Mouse (Mus musculus): Measurements from ENCODE around the gene Klhdc7b. TPM values are rescaled to one million over a fixed set of nuclear protein-coding genes. Genes with fewer than 3 reads are reported as not detected.
A peak's percentile ranks its signal among the peaks of the same experiment; 100 is the strongest.
"Not testable (repeated sequence)": the region's sequence is repeated elsewhere in the genome, so short reads cannot be mapped to it uniquely, and the experiment has no call there.

The Klhdc7b gene
- polyA plus RNA-seq, 1 experiment from 2014 or later, result 0.06 TPM

GRCm38 (mm10) chr15:89426716-89427115 lies 42.0 kb downstream of the Klhdc7b start:
- 88% methylated on average over 10 of the region's 10 CpGs for WGBS
- H3K9me3 ChIP-seq (ENCODE audit: control insufficient read depth, low read depth, low read length), result no peaks in the 10 kb centered on the region
- no peak for ATAC-seq (ENCODE audit: insufficient number of reproducible peaks, insufficient read depth, low FRiP score, low read depth)
- no peak overlapping the region for H3K4me3 ChIP-seq (ENCODE audit: low read depth, low read length)
- no peak overlapping the region for H3K9ac ChIP-seq (replicated peaks; ENCODE audit: low read depth, low read length)
- H3K4me2 ChIP-seq (replicated peaks; ENCODE audit: low read depth, low read length), result no peak overlapping the region
- H3K4me1 ChIP-seq (ENCODE audit: control insufficient read depth, insufficient read depth, low read length), result no peaks in the 10 kb centered on the region
- no peak overlapping the region for H3K27ac ChIP-seq (ENCODE audit: low read length)
- no peaks in the 10 kb centered on the region for H3K27me3 ChIP-seq (ENCODE audit: control insufficient read depth, insufficient read depth, low read length)
- H3K36me3 ChIP-seq (ENCODE audit: control insufficient read depth, insufficient read depth, low read length), result peaks cover 15% of the 10 kb centered on the region

GRCm38 (mm10) chr15:89428136-89428790 lies 43.5 kb downstream of the Klhdc7b start:
- Histone ChIP-seq H3K4me1 (ENCODE audit: control insufficient read depth, insufficient read depth, low read length) (no peaks in the 10 kb centered on the region), H3K36me3 (ENCODE audit: control insufficient read depth, insufficient read depth, low read length) (peaks cover 15% of the 10 kb centered on the region), H3K27me3 (ENCODE audit: control insufficient read depth, insufficient read depth, low read length) (no peaks in the 10 kb centered on the region), H3K27ac (ENCODE audit: low read length) (no peak overlapping the region), H3K9me3 (ENCODE audit: control insufficient read depth, low read depth, low read length) (no peaks in the 10 kb centered on the region), H3K9ac (replicated peaks; ENCODE audit: low read depth, low read length) (no peak overlapping the region), H3K4me2 (replicated peaks; ENCODE audit: low read depth, low read length) (peak overlapping the region; percentile 85), H3K4me3 (ENCODE audit: low read depth, low read length) (peak overlapping the region; percentile 78)
- no peak for ATAC-seq (ENCODE audit: insufficient number of reproducible peaks, insufficient read depth, low FRiP score, low read depth)
- 83% methylated on average over 19 of the region's 19 CpGs for WGBS

GRCm38 (mm10) chr15:89428821-89429351 lies 44.2 kb downstream of the Klhdc7b start:
- Histone ChIP-seq H3K36me3 (ENCODE audit: control insufficient read depth, insufficient read depth, low read length) (peaks cover 15% of the 10 kb centered on the region), H3K4me2 (replicated peaks; ENCODE audit: low read depth, low read length) (peak overlapping the region; percentile 85), H3K4me1 (ENCODE audit: control insufficient read depth, insufficient read depth, low read length) (no peaks in the 10 kb centered on the region), H3K27me3 (ENCODE audit: control insufficient read depth, insufficient read depth, low read length) (no peaks in the 10 kb centered on the region), H3K4me3 (ENCODE audit: low read depth, low read length) (peak overlapping the region; percentile 78), H3K27ac (ENCODE audit: low read length) (peak overlapping the region; percentile 52; the same call in 1 of the 2 replicates), H3K9me3 (ENCODE audit: control insufficient read depth, low read depth, low read length) (no peaks in the 10 kb centered on the region), H3K9ac (replicated peaks; ENCODE audit: low read depth, low read length) (peak overlapping the region; percentile 57)
- WGBS, result 5% methylated on average over 19 of the region's 22 CpGs
- peak; percentile 56; the same call in 1 of the 2 replicates for ATAC-seq (ENCODE audit: insufficient number of reproducible peaks, insufficient read depth, low FRiP score, low read depth)

GRCm38 (mm10) chr15:89429352-89430221 lies 44.9 kb downstream of the Klhdc7b start, which contains the start of the genes C730034F03Rik, Gm44502 and Chkb:
Gene C730034F03Rik (plus strand): TSS chr15:89429589.
Gene Gm44502 (minus strand): TSS chr15:89429696.
Gene Chkb (minus strand): TSS chr15:89429908.
- no peaks in the 10 kb centered on the region for H3K27me3 ChIP-seq (ENCODE audit: control insufficient read depth, insufficient read depth, low read length)
- ATAC-seq (ENCODE audit: insufficient number of reproducible peaks, insufficient read depth, low FRiP score, low read depth), result peak; percentile 92
- under 1% methylated on average over 68 of the region's 70 CpGs for WGBS
- peak within 1 kb of the TSS; percentile 57 for H3K9ac ChIP-seq (replicated peaks; ENCODE audit: low read depth, low read length)
- H3K27ac ChIP-seq (ENCODE audit: low read length), result peak within 1 kb of the TSS; percentile 97
- H3K36me3 ChIP-seq (ENCODE audit: control insufficient read depth, insufficient read depth, low read length), result peaks cover 15% of the 10 kb centered on the region
- H3K4me2 ChIP-seq (replicated peaks; ENCODE audit: low read depth, low read length), result peak within 1 kb of the TSS; percentile 85
- no peaks in the 10 kb centered on the region for H3K4me1 ChIP-seq (ENCODE audit: control insufficient read depth, insufficient read depth, low read length)
- peak within 1 kb of the TSS; percentile 78 for H3K4me3 ChIP-seq (ENCODE audit: low read depth, low read length)
- H3K9me3 ChIP-seq (ENCODE audit: control insufficient read depth, low read depth, low read length), result no peaks in the 10 kb centered on the region

GRCm38 (mm10) chr15:89430341-89430740 lies 45.6 kb downstream of the Klhdc7b start:
- no peak for ATAC-seq (ENCODE audit: insufficient number of reproducible peaks, insufficient read depth, low FRiP score, low read depth)
- Histone ChIP-seq H3K4me3 (ENCODE audit: low read depth, low read length) (peak overlapping the region; percentile 78), H3K36me3 (ENCODE audit: control insufficient read depth, insufficient read depth, low read length) (peaks cover 15% of the 10 kb centered on the region), H3K4me1 (ENCODE audit: control insufficient read depth, insufficient read depth, low read length) (no peaks in the 10 kb centered on the region), H3K9me3 (ENCODE audit: control insufficient read depth, low read depth, low read length) (no peaks in the 10 kb centered on the region), H3K27ac (ENCODE audit: low read length) (peak overlapping the region; percentile 97), H3K4me2 (replicated peaks; ENCODE audit: low read depth, low read length) (peak overlapping the region; percentile 85), H3K27me3 (ENCODE audit: control insufficient read depth, insufficient read depth, low read length) (no peaks in the 10 kb centered on the region), H3K9ac (replicated peaks; ENCODE audit: low read depth, low read length) (peak overlapping the region; percentile 52)
- 49% methylated on average over 6 of the region's 6 CpGs for WGBS

- not testable (repeated sequence) for H3K27me3 ChIP-seq (ENCODE audit: control insufficient read depth, insufficient read depth, low read length); H3K9ac ChIP-seq (replicated peaks; ENCODE audit: low read depth, low read length); H3K4me1 ChIP-seq (ENCODE audit: control insufficient read depth, insufficient read depth, low read length); H3K9me3 ChIP-seq (ENCODE audit: control insufficient read depth, low read depth, low read length); H3K4me2 ChIP-seq (replicated peaks; ENCODE audit: low read depth, low read length); H3K27ac ChIP-seq (ENCODE audit: low read length); ATAC-seq (ENCODE audit: insufficient number of reproducible peaks, insufficient read depth, low FRiP score, low read depth); H3K4me3 ChIP-seq (ENCODE audit: low read depth, low read length)
- WGBS, result 87% methylated on average over 7 of the region's 9 CpGs
- H3K36me3 ChIP-seq (ENCODE audit: control insufficient read depth, insufficient read depth, low read length), result peaks cover 15% of the 10 kb centered on the region
Observed at GRCm38 (mm10) chr15:89430771-89431170, 46.1 kb downstream of the Klhdc7b start.

- no peak overlapping the region for H3K27ac ChIP-seq (ENCODE audit: low read length)
- no peaks in the 10 kb centered on the region for H3K27me3 ChIP-seq (ENCODE audit: control insufficient read depth, insufficient read depth, low read length)
- no peak overlapping the region for H3K4me2 ChIP-seq (replicated peaks; ENCODE audit: low read depth, low read length)
- no peaks in the 10 kb centered on the region for H3K4me1 ChIP-seq (ENCODE audit: control insufficient read depth, insufficient read depth, low read length)
- peaks cover 15% of the 10 kb centered on the region for H3K36me3 ChIP-seq (ENCODE audit: control insufficient read depth, insufficient read depth, low read length)
- 92% methylated on average over 3 of the region's 3 CpGs for WGBS
- H3K9ac ChIP-seq (replicated peaks; ENCODE audit: low read depth, low read length), result no peak overlapping the region
- H3K4me3 ChIP-seq (ENCODE audit: low read depth, low read length), result no peak overlapping the region
- no peaks in the 10 kb centered on the region for H3K9me3 ChIP-seq (ENCODE audit: control insufficient read depth, low read depth, low read length)
- no peak for ATAC-seq (ENCODE audit: insufficient number of reproducible peaks, insufficient read depth, low FRiP score, low read depth)
Observed at GRCm38 (mm10) chr15:89431271-89431670, 46.6 kb downstream of the Klhdc7b start.

- ATAC-seq (ENCODE audit: insufficient number of reproducible peaks, insufficient read depth, low FRiP score, low read depth), result no peak
- H3K27ac ChIP-seq (ENCODE audit: low read length), result no peak overlapping the region
- no peak overlapping the region for H3K9ac ChIP-seq (replicated peaks; ENCODE audit: low read depth, low read length)
- 93% methylated on average over 6 of the region's 6 CpGs for WGBS
- no peak overlapping the region for H3K4me3 ChIP-seq (ENCODE audit: low read depth, low read length)
- no peaks in the 10 kb centered on the region for H3K27me3 ChIP-seq (ENCODE audit: control insufficient read depth, insufficient read depth, low read length)
- no peaks in the 10 kb centered on the region for H3K4me1 ChIP-seq (ENCODE audit: control insufficient read depth, insufficient read depth, low read length)
- H3K36me3 ChIP-seq (ENCODE audit: control insufficient read depth, insufficient read depth, low read length), result peaks cover 9% of the 10 kb centered on the region; the same call in 1 of the 2 replicates
- no peaks in the 10 kb centered on the region for H3K9me3 ChIP-seq (ENCODE audit: control insufficient read depth, low read depth, low read length)
- no peak overlapping the region for H3K4me2 ChIP-seq (replicated peaks; ENCODE audit: low read depth, low read length)
Observed at GRCm38 (mm10) chr15:89431806-89432205, 47.1 kb downstream of the Klhdc7b start.

Data from stomach, embryonic 14.5 days (tissue).